Mouse (Mus musculus) hindbrain, embryonic 14.5 days (tissue): ENCODE data around the gene Acp4. TPM values are rescaled to one million over a fixed set of nuclear protein-coding genes. Genes with fewer than 3 reads are reported as not detected.
"Not testable (repeated sequence)": the region's sequence is repeated elsewhere in the genome, so short reads cannot be mapped to it uniquely, and the experiment has no call there.

Source experiments
- ATAC-seq: fragments of 200-750 bp; cut with Nextera tagmentation; 2 replicates; pipeline ENCODE4 v1.8.0; 2017; ENCODE audit warnings: moderate number of reproducible peaks, mild to moderate bottlenecking, moderate TSS enrichment, moderate library complexity; ENCODE audit not compliant: low FRiP score
- DNase-seq: peaks from one replicate; pipeline ENCODE4 v3.0.0-alpha.2; 2015; ENCODE audit warnings: low spot score
- H3K27ac ChIP-seq: fragments of 300-500 bp; sonication (generic); 2 replicates; pipeline ENCODE4 v1.5.1; 2014; ENCODE audit warnings: mild to moderate bottlenecking, moderate library complexity
- H3K27me3 ChIP-seq: fragments of 300-500 bp; sonication (generic); 2 replicates; pipeline ENCODE4 v1.6.1; 2014; ENCODE audit warnings: mild to moderate bottlenecking, low read length, mixed read lengths; ENCODE audit not compliant: control insufficient read depth, insufficient read depth
- H3K36me3 ChIP-seq: fragments of 300-500 bp; sonication (generic); replicated peaks from 2 replicates; pipeline ENCODE4 v1.6.1; 2014; ENCODE audit not compliant: control insufficient read depth, insufficient read depth
- H3K4me1 ChIP-seq: fragments of 300-500 bp; sonication (generic); replicated peaks from 2 replicates; pipeline ENCODE4 v1.6.1; 2014; ENCODE audit warnings: antibody characterized with exemption, low read length, mixed read lengths; ENCODE audit not compliant: control insufficient read depth, insufficient read depth
- H3K4me2 ChIP-seq: fragments of 300-500 bp; sonication (generic); replicated peaks from 2 replicates; pipeline ENCODE4 v1.6.1; 2014; ENCODE audit warnings: mild to moderate bottlenecking, moderate library complexity
- H3K4me3 ChIP-seq: fragments of 300-500 bp; sonication (generic); replicated peaks from 2 replicates; pipeline ENCODE4 v1.5.1; 2014; ENCODE audit warnings: mild to moderate bottlenecking, low read length
- H3K9ac ChIP-seq: fragments of 300-500 bp; sonication (generic); 2 replicates; pipeline ENCODE4 v1.6.1; 2014
- H3K9me3 ChIP-seq: fragments of 300-500 bp; sonication (generic); 2 replicates; pipeline ENCODE4 v1.6.1; 2016; ENCODE audit warnings: low read length; ENCODE audit not compliant: control insufficient read depth
- WGBS: fragments of 180-500 bp; shearing (Covaris S2); extraction: QIAGEN DNeasy Blood & Tissue Kit; methylation state at CpG from one replicate; pipeline ENCODE4 v1.1.7; 2014; 5-methylcytosine and 5-hydroxymethylcytosine counted together
- polyA plus RNA-seq: library from polyadenylated mRNA; unstranded; fragments of >200 nt; fragmentation: Nextera tagmentation; extraction: Ambion mirVana; gene quantifications from 2 replicates; pipeline ENCODE4 v1.2.1, GENCODE M21; 2014

The Acp4 gene
- polyA plus RNA-seq, 1 experiment from 2014 or later: not detected

GRCm38 (mm10) chr7:44235909-44236308 is 21.3 kb downstream of the Acp4 start, which contains the start of gene Gm36864:
Gm36864 (plus strand) TSS chr7:44236177.
- WGBS: 83% methylated on average over 3 of the region's 3 CpGs
- H3K27ac ChIP-seq: no peak within 1 kb of the TSS
- no peak within 1 kb of the TSS for H3K4me2 ChIP-seq
- H3K4me1 ChIP-seq: no peaks in the 10 kb centered on the region
- no peaks in the 10 kb centered on the region for H3K9me3 ChIP-seq
- ATAC-seq (no peak), DNase-seq (no peak)
- no peak within 1 kb of the TSS for H3K4me3 ChIP-seq
- no peaks in the 10 kb centered on the region for H3K27me3 ChIP-seq
- H3K36me3 ChIP-seq: no peaks in the 10 kb centered on the region
- H3K9ac ChIP-seq: no peak within 1 kb of the TSS

- Histone ChIP-seq H3K27ac (no peak within 1 kb of the TSS), H3K36me3 (no peaks in the 10 kb centered on the region), H3K9ac (no peak within 1 kb of the TSS), H3K27me3 (no peaks in the 10 kb centered on the region), H3K4me1 (no peaks in the 10 kb centered on the region), H3K4me3 (no peak within 1 kb of the TSS), H3K9me3 (no peaks in the 10 kb centered on the region), H3K4me2 (no peak within 1 kb of the TSS)
- ATAC-seq: no peak
- DNase-seq: no peak
- 63% methylated on average over 1 of the region's 1 CpGs for WGBS
Observed at GRCm38 (mm10) chr7:44225076-44225475, 32.1 kb downstream of the Acp4 start, which contains the start of gene Klk1. Klk1 (plus strand) TSS chr7:44225360.

GRCm38 (mm10) chr7:44222335-44222734 is 34.8 kb downstream of the Acp4 start:
- H3K4me3 ChIP-seq, H3K4me2 ChIP-seq, H3K36me3 ChIP-seq, H3K27me3 ChIP-seq, ATAC-seq, H3K4me1 ChIP-seq, H3K9ac ChIP-seq, H3K9me3 ChIP-seq, H3K27ac ChIP-seq, DNase-seq: not testable (repeated sequence)
- WGBS: 82% methylated on average over 6 of the region's 6 CpGs

GRCm38 (mm10) chr7:44221601-44222000 is 35.6 kb downstream of the Acp4 start:
- H3K9me3 ChIP-seq, DNase-seq, H3K4me3 ChIP-seq, H3K27me3 ChIP-seq, ATAC-seq, H3K4me1 ChIP-seq, H3K36me3 ChIP-seq, H3K4me2 ChIP-seq, H3K9ac ChIP-seq, H3K27ac ChIP-seq: not testable (repeated sequence)
- WGBS: 76% methylated on average over 8 of the region's 10 CpGs

GRCm38 (mm10) chr7:44215645-44216044 is 41.5 kb downstream of the Acp4 start, which contains the start of gene Klk1b5:
Klk1b5 (plus strand) TSS chr7:44215945.
- no peaks in the 10 kb centered on the region for H3K4me1 ChIP-seq
- 86% methylated on average over 1 of the region's 1 CpGs for WGBS
- ATAC-seq (no peak), DNase-seq (no peak)
- no peak within 1 kb of the TSS for H3K27ac ChIP-seq
- H3K9me3 ChIP-seq: no peaks in the 10 kb centered on the region
- no peak within 1 kb of the TSS for H3K9ac ChIP-seq
- no peaks in the 10 kb centered on the region for H3K36me3 ChIP-seq
- H3K4me3 ChIP-seq: no peak within 1 kb of the TSS
- H3K4me2 ChIP-seq: no peak within 1 kb of the TSS
- H3K27me3 ChIP-seq: no peaks in the 10 kb centered on the region

GRCm38 (mm10) chr7:44208307-44208706 is 48.9 kb downstream of the Acp4 start:
- no peaks in the 10 kb centered on the region for H3K27me3 ChIP-seq
- H3K9ac ChIP-seq: no peak overlapping the region
- no peak overlapping the region for H3K27ac ChIP-seq
- H3K4me3 ChIP-seq: no peak overlapping the region
- no peaks in the 10 kb centered on the region for H3K4me1 ChIP-seq
- H3K4me2 ChIP-seq: no peak overlapping the region
- ATAC-seq: no peak
- no peaks in the 10 kb centered on the region for H3K36me3 ChIP-seq
- H3K9me3 ChIP-seq: no peaks in the 10 kb centered on the region
- WGBS: 77% methylated on average over 3 of the region's 3 CpGs
- DNase-seq: no peak

GRCm38 (mm10) chr7:44207135-44207534 is 50.0 kb downstream of the Acp4 start, which contains the start of gene Klk1b4:
Klk1b4 (plus strand) TSS chr7:44207435.
- not testable (repeated sequence) for H3K9ac ChIP-seq, H3K4me3 ChIP-seq, H3K4me1 ChIP-seq, H3K4me2 ChIP-seq, H3K9me3 ChIP-seq, H3K27ac ChIP-seq, ATAC-seq, DNase-seq, H3K36me3 ChIP-seq, H3K27me3 ChIP-seq
- 52% methylated on average over 3 of the region's 3 CpGs for WGBS

Other genes starting within 250 kb of the Acp4 start
- gene Klk1b26, start 245.2 kb downstream of the Acp4 start, polyA plus RNA-seq: not detected in 2 replicates
- gene Klk1b27, start 205.1 kb downstream of the Acp4 start, polyA plus RNA-seq: not detected in 2 replicates
- not detected in 2 replicates for gene Klk1b21, start 155.1 kb downstream of the Acp4 start, polyA plus RNA-seq
- not detected in 2 replicates for gene Klk1b22, start 144.7 kb downstream of the Acp4 start, polyA plus RNA-seq
- not detected in 2 replicates for gene Klk1b16, start 120.6 kb downstream of the Acp4 start, polyA plus RNA-seq
- gene Klk1b24, start 69.1 kb downstream of the Acp4 start, polyA plus RNA-seq: not detected in 2 replicates
- not detected in 2 replicates for gene Klk1b3, start 59.2 kb downstream of the Acp4 start, polyA plus RNA-seq
- gene Klk1b4, start 49.9 kb downstream of the Acp4 start, polyA plus RNA-seq: not detected in 2 replicates
- gene Klk1b5, start 41.4 kb downstream of the Acp4 start, polyA plus RNA-seq: not detected in 2 replicates
- not detected in 2 replicates for gene Klk1, start 32.0 kb downstream of the Acp4 start, polyA plus RNA-seq
- not detected in 2 replicates for gene Gm36864, start 21.2 kb downstream of the Acp4 start, polyA plus RNA-seq
- gene 1700028J19Rik, start 10.7 kb downstream of the Acp4 start, polyA plus RNA-seq: 1.6 and 1.8 TPM in 2 replicates
- gene 2410002F23Rik, start 10.7 kb downstream of the Acp4 start, polyA plus RNA-seq: 180 and 185 TPM in 2 replicates
- not detected in 2 replicates for gene Gm15517, start 4.1 kb upstream of the Acp4 start, polyA plus RNA-seq
- 3.6 and 3.7 TPM in 2 replicates for gene Clec11a, start 49.5 kb upstream of the Acp4 start, polyA plus RNA-seq
- 40.3 and 46.8 TPM in 2 replicates for gene Shank1, start 52.9 kb upstream of the Acp4 start, polyA plus RNA-seq
- 61.8 and 70.8 TPM in 2 replicates for gene Syt3, start 126.7 kb upstream of the Acp4 start, polyA plus RNA-seq
- gene 1700008O03Rik, start 128.4 kb upstream of the Acp4 start, polyA plus RNA-seq: 2.1 and 2.8 TPM in 2 replicates
- gene Lrrc4b, start 171.6 kb upstream of the Acp4 start, polyA plus RNA-seq: 26.4 and 26.5 TPM in 2 replicates
- gene Aspdh, start 208.0 kb upstream of the Acp4 start, polyA plus RNA-seq: 3.4 and 5.1 TPM in 2 replicates
- 26.9 and 33.4 TPM in 2 replicates for gene Josd2, start 210.6 kb upstream of the Acp4 start, polyA plus RNA-seq
- gene Emc10, start 239.2 kb upstream of the Acp4 start, polyA plus RNA-seq: 167 and 182 TPM in 2 replicates
- gene Fam71e1, start 239.2 kb upstream of the Acp4 start, polyA plus RNA-seq: 10.9 and 23.8 TPM in 2 replicates